Mouse (Mus musculus): ENCODE data around the gene Apobec2. TPM values are rescaled to one million over a fixed set of nuclear protein-coding genes. Genes with fewer than 3 reads are reported as not detected.
A peak's percentile ranks its signal among the peaks of the same experiment; 100 is the strongest.

Gene Apobec2
- polyA plus RNA-seq, 1 experiment, result 0.13 TPM

DNA sequence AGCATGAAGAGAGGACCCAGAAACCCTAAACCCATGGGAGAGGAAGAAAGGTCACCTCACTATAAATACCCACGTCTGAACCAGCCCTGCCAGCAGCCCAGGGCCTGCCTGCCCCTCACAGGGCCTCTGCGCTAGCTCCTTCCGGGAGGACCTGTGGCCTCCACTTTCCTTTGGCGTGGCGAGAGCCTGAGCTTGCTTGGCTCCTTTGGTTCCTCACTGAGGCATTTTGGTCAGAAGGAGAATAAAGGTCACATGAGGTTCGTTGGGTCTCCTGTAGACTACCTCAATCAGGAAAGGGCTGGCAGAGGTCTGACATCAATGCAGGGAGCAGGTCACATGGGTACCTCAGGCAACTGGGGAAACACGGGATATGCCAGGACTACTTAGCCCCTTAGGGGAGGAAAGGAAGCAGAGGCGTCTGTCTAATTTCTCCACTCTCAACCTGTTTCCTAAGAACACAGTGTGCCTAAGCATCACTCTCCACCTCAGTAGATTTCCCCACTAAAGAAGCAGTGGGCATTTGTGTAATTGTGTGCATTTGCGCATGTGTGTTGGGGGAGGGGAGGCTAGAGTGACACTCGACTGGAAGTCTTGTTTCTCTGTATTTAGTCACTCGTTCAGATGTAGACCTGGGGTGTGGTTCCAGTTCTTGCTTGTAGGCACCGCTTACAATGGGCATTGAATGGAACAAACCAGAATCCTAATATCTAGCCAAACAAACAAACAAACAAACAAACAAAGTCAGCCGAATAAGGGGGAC lies 5.6 kb downstream of the Apobec2 start:
- Histone ChIP-seq H3K4me3 (ENCODE audit: insufficient read depth, low read length) (no peak overlapping the region), H3K27ac (ENCODE audit: insufficient read depth, low read length) (no peak overlapping the region), H3K4me1 (ENCODE audit: control insufficient read depth, insufficient read depth, low read length) (no peaks in the 10 kb centered on the region)
- no peak for TF ChIP-seq POLR2A (IDR thresholded peaks at IDR 0.05; ENCODE audit: extremely low read depth, insufficient read depth, low read length)
- TF ChIP-seq CTCF (IDR thresholded peaks at IDR 0.05; ENCODE audit: extremely low read depth, insufficient read depth, low read length), result no peak

DNA sequence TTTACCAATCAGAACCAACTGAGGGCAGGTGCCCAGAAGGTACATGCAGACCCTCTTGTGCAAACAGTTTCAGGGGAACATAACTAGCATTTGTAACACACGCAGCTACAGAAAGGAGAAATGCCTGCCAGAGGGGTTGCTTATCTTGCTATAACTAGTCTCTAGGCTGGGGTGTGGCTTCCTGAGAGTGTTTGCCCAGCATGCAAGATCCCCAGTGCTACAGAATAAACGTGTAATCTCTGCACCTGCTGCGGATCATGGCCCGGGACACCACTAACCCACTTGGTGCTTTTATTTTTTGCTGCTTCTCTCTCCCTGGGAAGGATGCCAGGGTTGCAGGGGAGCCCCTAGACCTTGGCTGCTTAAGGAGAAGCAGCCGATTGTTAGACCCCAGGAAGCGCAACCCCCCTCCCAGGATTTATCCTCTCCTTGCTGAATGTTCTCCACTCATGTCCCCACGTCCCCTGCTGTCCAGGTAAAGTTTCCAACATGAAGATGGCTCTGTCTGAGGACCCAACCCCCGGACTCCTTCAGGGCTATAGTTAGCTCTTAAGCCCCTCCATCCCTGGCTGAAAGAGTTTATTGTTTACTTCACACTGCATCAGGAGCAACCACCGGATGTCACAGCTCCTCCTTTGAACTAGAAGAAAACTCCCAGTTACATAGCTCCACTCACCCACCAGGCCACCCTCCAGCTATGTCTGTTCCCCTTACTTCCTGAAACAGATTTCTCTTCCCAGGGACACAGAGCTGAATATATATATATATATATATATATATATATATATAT lies 6.7 kb downstream of the Apobec2 start:
- TF ChIP-seq CTCF (IDR thresholded peaks at IDR 0.05; ENCODE audit: extremely low read depth, insufficient read depth, low read length), result no peak
- no peak for TF ChIP-seq POLR2A (IDR thresholded peaks at IDR 0.05; ENCODE audit: extremely low read depth, insufficient read depth, low read length)
- Histone ChIP-seq H3K27ac (ENCODE audit: insufficient read depth, low read length) (no peak overlapping the region), H3K4me3 (ENCODE audit: insufficient read depth, low read length) (no peak overlapping the region), H3K4me1 (ENCODE audit: control insufficient read depth, insufficient read depth, low read length) (no peaks in the 10 kb centered on the region)

DNA sequence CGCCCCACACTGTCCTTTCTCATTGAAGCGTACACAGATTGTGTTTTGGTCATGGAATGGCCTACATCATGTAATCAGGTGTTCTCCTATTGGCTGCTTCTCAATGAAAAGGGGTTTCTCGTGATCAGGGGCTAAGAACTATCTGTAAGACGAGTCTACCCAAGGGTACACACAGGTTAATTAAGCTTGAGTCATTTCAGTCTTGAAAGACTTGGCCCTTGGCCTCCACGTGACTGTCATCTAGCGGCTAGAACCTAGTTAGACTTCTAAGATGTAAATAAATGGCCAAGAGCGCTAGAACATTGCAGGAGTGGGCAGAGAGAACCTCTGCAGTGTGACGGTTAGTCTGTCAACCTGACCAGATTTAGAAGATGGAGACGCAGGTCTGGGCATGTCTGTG lies 8.5 kb downstream of the Apobec2 start:
- Histone ChIP-seq H3K27ac (ENCODE audit: insufficient read depth, low read length) (no peak overlapping the region), H3K4me3 (ENCODE audit: insufficient read depth, low read length) (no peak overlapping the region), H3K4me1 (ENCODE audit: control insufficient read depth, insufficient read depth, low read length) (no peaks in the 10 kb centered on the region)
- no peak for TF ChIP-seq CTCF (IDR thresholded peaks at IDR 0.05; ENCODE audit: extremely low read depth, insufficient read depth, low read length)
- TF ChIP-seq POLR2A (IDR thresholded peaks at IDR 0.05; ENCODE audit: extremely low read depth, insufficient read depth, low read length), result no peak

DNA sequence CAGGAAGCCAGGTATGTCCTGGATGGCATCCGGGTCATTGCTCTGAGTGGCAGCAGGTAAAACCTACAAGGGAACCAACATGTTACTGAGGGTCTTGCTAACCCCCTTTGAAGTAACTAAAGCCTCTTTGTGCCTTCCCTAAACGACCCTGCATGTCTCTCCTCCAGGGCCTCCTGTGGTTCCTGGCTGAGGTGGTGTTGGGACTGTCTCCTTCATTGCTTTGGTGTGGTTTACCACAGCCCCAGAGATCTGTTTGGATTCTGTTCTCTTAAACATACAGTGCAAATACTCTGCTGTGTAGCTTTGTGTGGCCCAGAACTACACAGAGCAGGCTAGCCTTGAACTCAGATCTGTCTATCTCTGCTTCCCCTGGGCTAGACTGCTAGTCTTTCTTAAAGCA lies 13.2 kb downstream of the Apobec2 start:
- Histone ChIP-seq H3K4me1 (ENCODE audit: control insufficient read depth, insufficient read depth, low read length) (no peaks in the 10 kb centered on the region), H3K4me3 (ENCODE audit: insufficient read depth, low read length) (no peak overlapping the region), H3K27ac (ENCODE audit: insufficient read depth, low read length) (no peak overlapping the region)
- TF ChIP-seq CTCF (IDR thresholded peaks at IDR 0.05; ENCODE audit: extremely low read depth, insufficient read depth, low read length) (no peak), POLR2A (IDR thresholded peaks at IDR 0.05; ENCODE audit: extremely low read depth, insufficient read depth, low read length) (no peak)

DNA sequence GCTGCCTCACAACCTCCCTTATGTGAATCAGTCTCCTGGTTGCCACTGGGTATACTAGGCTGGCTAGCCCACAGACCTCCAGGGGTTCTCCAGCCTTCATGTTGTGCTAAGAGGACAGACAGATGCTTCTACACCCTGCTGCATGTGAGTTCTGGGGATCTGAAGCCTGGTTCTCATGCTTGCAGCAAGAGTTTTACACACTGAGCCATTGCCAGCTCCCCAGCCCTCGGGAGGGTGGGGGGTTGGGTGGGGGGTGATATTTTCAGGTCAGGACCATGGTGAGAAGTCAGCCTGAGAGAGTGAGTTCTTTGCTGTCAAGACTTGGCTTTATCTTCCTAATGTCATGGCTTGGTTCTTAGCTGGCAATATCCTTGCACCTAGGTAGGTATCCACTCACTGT lies 13.9 kb downstream of the Apobec2 start:
- TF ChIP-seq POLR2A (IDR thresholded peaks at IDR 0.05; ENCODE audit: extremely low read depth, insufficient read depth, low read length) (no peak), CTCF (IDR thresholded peaks at IDR 0.05; ENCODE audit: extremely low read depth, insufficient read depth, low read length) (no peak)
- Histone ChIP-seq H3K4me1 (ENCODE audit: control insufficient read depth, insufficient read depth, low read length) (no peaks in the 10 kb centered on the region), H3K4me3 (ENCODE audit: insufficient read depth, low read length) (no peak overlapping the region), H3K27ac (ENCODE audit: insufficient read depth, low read length) (peak overlapping the region; percentile 76; the same call in 1 of the 2 replicates)

DNA sequence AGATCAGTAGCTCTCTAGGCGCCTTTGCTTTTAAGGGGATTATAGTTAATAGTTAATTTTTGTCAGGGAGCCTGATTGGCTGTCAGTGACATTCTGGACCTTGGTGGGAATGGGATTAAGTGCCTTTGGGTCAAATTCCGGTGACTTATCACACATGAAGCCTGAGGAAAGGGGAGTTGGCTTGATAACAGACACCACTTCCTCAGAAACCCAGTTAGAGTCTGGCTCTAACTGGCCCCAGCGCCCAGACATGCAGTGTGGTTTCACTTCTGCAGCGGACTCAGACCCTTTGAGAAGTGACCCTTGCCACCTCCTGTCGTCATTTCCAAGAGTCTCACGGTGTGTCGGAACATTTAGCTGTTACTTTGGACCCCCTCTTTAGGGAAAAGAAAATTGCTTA lies 14.6 kb downstream of the Apobec2 start:
- Histone ChIP-seq H3K27ac (ENCODE audit: insufficient read depth, low read length) (peak overlapping the region; percentile 76; the same call in 1 of the 2 replicates), H3K4me3 (ENCODE audit: insufficient read depth, low read length) (no peak overlapping the region), H3K4me1 (ENCODE audit: control insufficient read depth, insufficient read depth, low read length) (no peaks in the 10 kb centered on the region)
- TF ChIP-seq POLR2A (IDR thresholded peaks at IDR 0.05; ENCODE audit: extremely low read depth, insufficient read depth, low read length), result no peak
- TF ChIP-seq CTCF (IDR thresholded peaks at IDR 0.05; ENCODE audit: extremely low read depth, insufficient read depth, low read length), result no peak

DNA sequence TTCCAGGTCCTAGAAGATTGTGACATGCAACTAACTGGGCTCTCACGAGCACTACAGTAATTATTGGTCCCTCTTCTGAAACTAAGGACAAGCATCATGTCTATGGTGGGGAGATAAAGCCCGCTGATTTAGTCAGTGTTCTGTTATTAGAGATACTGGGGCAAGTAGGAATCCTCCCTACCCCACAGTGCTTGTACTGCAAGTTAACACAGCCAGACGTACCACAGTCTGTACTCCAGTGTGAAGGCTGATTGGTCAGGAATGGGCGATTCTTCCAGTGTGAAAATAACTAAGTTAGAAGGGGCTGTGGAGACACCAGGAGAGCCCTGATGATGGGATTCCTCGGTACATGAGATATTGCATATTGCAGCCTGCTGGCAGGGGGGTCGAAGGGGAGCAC lies 15.2 kb downstream of the Apobec2 start:
- Histone ChIP-seq H3K4me3 (ENCODE audit: insufficient read depth, low read length) (no peak overlapping the region), H3K27ac (ENCODE audit: insufficient read depth, low read length) (no peak overlapping the region), H3K4me1 (ENCODE audit: control insufficient read depth, insufficient read depth, low read length) (no peaks in the 10 kb centered on the region)
- TF ChIP-seq CTCF (IDR thresholded peaks at IDR 0.05; ENCODE audit: extremely low read depth, insufficient read depth, low read length) (no peak), POLR2A (IDR thresholded peaks at IDR 0.05; ENCODE audit: extremely low read depth, insufficient read depth, low read length) (no peak)

DNA sequence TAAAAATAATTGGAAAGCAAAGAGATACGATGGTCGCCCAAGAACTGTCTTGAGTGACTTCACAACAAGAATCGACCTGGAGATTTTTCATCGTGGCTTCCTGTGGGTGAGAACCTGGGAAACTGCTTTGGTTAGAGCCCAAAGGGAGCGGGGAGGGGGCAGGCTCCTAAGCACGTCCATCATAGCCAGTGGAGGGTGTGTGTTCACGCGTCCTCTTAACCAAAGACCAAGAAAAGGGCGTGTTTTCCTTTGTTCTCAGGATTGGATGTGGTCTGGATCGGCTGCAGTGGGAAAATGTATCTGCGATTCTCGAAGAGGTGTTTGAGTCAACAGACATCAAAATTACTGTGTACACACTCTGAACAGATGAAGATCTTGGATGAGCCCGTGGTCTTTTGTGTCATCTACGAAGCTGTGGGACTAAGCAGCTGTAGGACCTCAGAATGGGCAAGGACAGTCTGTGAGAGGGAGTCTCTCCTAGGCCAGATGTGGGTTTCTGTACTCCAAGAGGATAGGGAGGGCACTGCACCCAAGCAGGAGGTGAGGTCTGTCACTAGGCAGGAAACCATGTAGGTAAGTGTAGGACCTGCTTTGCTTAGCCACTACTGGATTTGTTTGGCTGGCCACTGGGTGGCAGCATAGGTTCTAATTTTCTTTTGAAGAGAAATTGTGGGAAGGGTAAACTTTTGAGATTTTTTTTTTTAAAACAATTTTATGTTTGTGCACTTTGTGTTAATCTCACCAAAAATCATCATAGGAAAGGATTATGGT lies 16.1 kb downstream of the Apobec2 start:
- Histone ChIP-seq H3K4me1 (ENCODE audit: control insufficient read depth, insufficient read depth, low read length) (no peaks in the 10 kb centered on the region), H3K27ac (ENCODE audit: insufficient read depth, low read length) (no peak overlapping the region), H3K4me3 (ENCODE audit: insufficient read depth, low read length) (no peak overlapping the region)
- TF ChIP-seq CTCF (IDR thresholded peaks at IDR 0.05; ENCODE audit: extremely low read depth, insufficient read depth, low read length) (peak; percentile 52), POLR2A (IDR thresholded peaks at IDR 0.05; ENCODE audit: extremely low read depth, insufficient read depth, low read length) (no peak)

DNA sequence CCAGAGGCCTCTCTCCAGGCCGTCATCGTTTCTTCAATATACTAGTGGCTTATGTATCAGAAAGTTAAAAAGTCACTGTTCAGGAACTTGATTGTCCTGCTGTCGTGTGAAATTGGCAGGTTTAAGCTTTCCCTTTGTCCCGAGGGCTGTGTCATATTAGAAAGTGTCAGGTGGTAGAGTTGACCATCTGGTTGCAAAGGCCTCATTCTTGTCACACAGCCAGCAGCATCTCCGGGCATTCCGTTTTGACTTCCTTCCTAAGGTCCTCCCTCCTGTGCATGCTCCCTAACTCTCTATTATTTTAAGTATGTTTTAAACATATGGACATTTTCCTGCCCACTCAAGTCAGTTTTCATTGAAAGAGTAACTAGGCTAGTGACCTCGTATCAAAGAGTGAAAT lies 16.7 kb downstream of the Apobec2 start:
- Histone ChIP-seq H3K4me3 (ENCODE audit: insufficient read depth, low read length) (no peak overlapping the region), H3K4me1 (ENCODE audit: control insufficient read depth, insufficient read depth, low read length) (peaks cover 2% of the 10 kb centered on the region; the same call in 1 of the 2 replicates), H3K27ac (ENCODE audit: insufficient read depth, low read length) (no peak overlapping the region)
- no peak for TF ChIP-seq CTCF (IDR thresholded peaks at IDR 0.05; ENCODE audit: extremely low read depth, insufficient read depth, low read length)

Measured in cortical plate, adult 2 months (tissue).